Mouse (Mus musculus) testis, postnatal 10 days (tissue): Measurements from ENCODE around the gene As3mt.

ENCODE experiments used
- DNase-seq: peaks from one replicate; pipeline ENCODE4 v3.0.0; 2021; ENCODE audit warnings: low spot score

As3mt gene

GRCm38 (mm10) chr19:46707296-46708151, at the start of gene As3mt:
Gene As3mt (plus strand): TSS chr19:46707458.
- DNase-seq, result peak; percentile 90

- DNase-seq, result no peak
These were observed 48.9 kb upstream of the As3mt start for GRCm38 (mm10) chr19:46658348-46658747.

GRCm38 (mm10) chr19:46658851-46659250, 48.4 kb upstream of the As3mt start:
- no peak for DNase-seq

GRCm38 (mm10) chr19:46661511-46661910, 45.7 kb upstream of the As3mt start:
- DNase-seq, result no peak

- DNase-seq, result no peak
These were observed 45.0 kb upstream of the As3mt start for GRCm38 (mm10) chr19:46662214-46662613.

- no peak for DNase-seq
These were observed 44.5 kb upstream of the As3mt start for GRCm38 (mm10) chr19:46662784-46663183.

- no peak for DNase-seq
These were observed 41.8 kb upstream of the As3mt start for GRCm38 (mm10) chr19:46665474-46665873.

- DNase-seq, result no peak
These were observed 40.0 kb upstream of the As3mt start for GRCm38 (mm10) chr19:46667300-46667699.

GRCm38 (mm10) chr19:46668263-46668662, 39.0 kb upstream of the As3mt start:
- DNase-seq, result no peak

- DNase-seq, result no peak
These were observed 37.5 kb upstream of the As3mt start for GRCm38 (mm10) chr19:46669802-46670201.

GRCm38 (mm10) chr19:46670691-46671090, 36.6 kb upstream of the As3mt start:
- peak; percentile 79 for DNase-seq

- DNase-seq, result no peak
These were observed 34.4 kb upstream of the As3mt start, which contains the start of gene Cyp17a1 for GRCm38 (mm10) chr19:46672766-46673418. Gene Cyp17a1 (minus strand): TSS chr19:46673172.

- DNase-seq, result no peak
These were observed 31.6 kb upstream of the As3mt start for GRCm38 (mm10) chr19:46675641-46676040.

- no peak for DNase-seq
These were observed 27.4 kb upstream of the As3mt start for GRCm38 (mm10) chr19:46679720-46680383.

- peak; percentile 88 for DNase-seq
These were observed 17.5 kb upstream of the As3mt start, which contains the start of gene Borcs7 for GRCm38 (mm10) chr19:46689460-46690372. Gene Borcs7 (plus strand): TSS chr19:46689906.

GRCm38 (mm10) chr19:46690387-46690786, 16.9 kb upstream of the As3mt start:
- no peak for DNase-seq

GRCm38 (mm10) chr19:46691078-46691477, 16.2 kb upstream of the As3mt start:
- DNase-seq, result no peak

- DNase-seq, result no peak
These were observed 14.1 kb upstream of the As3mt start for GRCm38 (mm10) chr19:46693146-46693545.

- DNase-seq, result no peak
These were observed 10.8 kb upstream of the As3mt start for GRCm38 (mm10) chr19:46696482-46696881.

GRCm38 (mm10) chr19:46696943-46697342, 10.3 kb upstream of the As3mt start:
- DNase-seq, result no peak

- DNase-seq, result no peak
These were observed 9.3 kb upstream of the As3mt start for GRCm38 (mm10) chr19:46697840-46698517.
